Mouse (Mus musculus): Measurements from ENCODE around the gene Ush1g. TPM values are rescaled to one million over a fixed set of nuclear protein-coding genes. Genes with fewer than 3 reads are reported as not detected.
A peak's percentile ranks its signal among the peaks of the same experiment; 100 is the strongest.

Ush1g gene
- polyA plus RNA-seq, 1 experiment from 2014 or later, result 0.18 TPM

DNA sequence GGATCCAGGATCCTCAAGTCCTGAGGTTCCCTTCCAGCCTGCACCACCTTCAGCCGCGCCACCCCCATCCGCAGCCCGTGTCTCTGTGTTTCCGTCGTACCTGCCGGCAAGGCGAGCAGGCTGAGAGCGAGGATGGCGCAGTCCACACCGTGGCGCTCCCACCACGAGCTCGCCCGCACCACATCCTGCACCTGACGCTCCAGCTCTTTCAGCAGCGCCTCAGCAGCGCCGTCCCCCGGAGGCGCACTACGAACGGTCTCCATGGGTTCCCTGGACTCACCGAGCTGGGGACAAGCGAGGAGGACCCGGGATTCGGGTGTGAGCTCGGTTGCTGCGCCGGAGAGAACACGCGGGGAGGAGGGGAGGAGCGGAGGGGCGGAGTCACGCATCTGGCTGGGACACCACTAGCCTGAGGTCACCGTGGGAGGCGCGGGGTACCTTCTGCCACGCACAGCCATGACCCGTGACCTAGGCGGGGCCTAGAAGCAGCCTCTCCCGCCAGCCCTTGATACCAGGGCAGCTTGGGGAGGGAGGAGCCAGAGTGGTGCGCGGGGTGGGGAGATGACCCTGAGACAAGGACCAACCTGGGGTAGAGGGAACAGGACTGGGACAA is 24.5 kb downstream of the Ush1g start, which contains the start of gene Fads6:
Fads6 (minus strand) TSS at position 450 of the 613 bp plus-strand sequence.
- no peaks in the 10 kb centered on the region for H3K9me3 ChIP-seq
- H3K27me3 ChIP-seq, result peaks cover 21% of the 10 kb centered on the region
- peak within 1 kb of the TSS; percentile 75 for H3K9ac ChIP-seq
- no peaks in the 10 kb centered on the region for H3K36me3 ChIP-seq
- peak within 1 kb of the TSS; percentile 52 for H3K4me3 ChIP-seq
- H3K4me2 ChIP-seq, result peak within 1 kb of the TSS; percentile 80
- peak; percentile 87 for ATAC-seq (ENCODE audit: low read depth)
- peaks cover 17% of the 10 kb centered on the region for H3K4me1 ChIP-seq (replicated peaks)
- under 1% methylated on average over 43 of the region's 44 CpGs for WGBS
- peak within 1 kb of the TSS; percentile 42; the same call in 1 of the 2 replicates for H3K27ac ChIP-seq (replicated peaks)

DNA sequence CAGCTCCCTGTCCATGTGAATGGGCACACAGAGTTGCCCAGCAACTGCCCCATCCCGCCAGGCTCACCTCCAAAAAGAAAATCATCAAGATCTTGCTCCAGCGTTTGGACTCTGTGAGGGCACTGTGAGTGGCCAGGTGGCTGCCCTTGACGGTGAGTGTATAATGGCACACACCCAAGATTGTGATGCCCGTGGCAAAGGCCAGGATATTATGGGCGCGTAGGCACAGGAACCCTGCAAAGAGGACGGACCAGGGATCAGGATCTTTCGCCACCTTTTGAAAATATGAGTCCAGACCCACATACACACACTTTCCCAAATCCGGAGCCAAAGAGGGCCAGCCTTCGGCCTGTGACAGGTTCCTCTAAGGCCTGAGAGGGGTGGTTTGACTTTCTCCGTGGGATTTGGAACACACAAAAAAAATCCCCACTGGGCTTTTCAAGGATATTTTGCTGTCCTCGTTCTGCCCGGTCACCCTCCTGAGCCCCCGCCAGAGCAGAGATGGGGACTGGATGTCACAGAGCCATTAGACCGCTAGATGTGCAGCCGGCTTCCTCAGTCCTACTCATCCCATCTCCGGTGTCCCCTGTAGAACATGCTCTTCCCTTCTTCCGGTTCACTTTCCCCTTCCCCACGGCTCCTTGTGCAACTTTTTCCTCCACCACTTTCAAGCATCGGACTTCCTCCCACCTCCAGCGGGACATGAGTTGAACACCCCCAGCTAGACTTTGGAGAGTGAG is 25.2 kb downstream of the Ush1g start:
- Histone ChIP-seq H3K4me3 (peak overlapping the region; percentile 52), H3K27ac (replicated peaks) (no peak overlapping the region), H3K36me3 (no peaks in the 10 kb centered on the region), H3K27me3 (peaks cover 21% of the 10 kb centered on the region), H3K9me3 (no peaks in the 10 kb centered on the region), H3K4me1 (replicated peaks) (peaks cover 17% of the 10 kb centered on the region), H3K4me2 (peak overlapping the region; percentile 80), H3K9ac (peak overlapping the region; percentile 75)
- ATAC-seq (ENCODE audit: low read depth), result peak; percentile 61
- WGBS, result 58% methylated on average over 21 of the region's 21 CpGs

GRCm38 (mm10) chr11:115295939-115296338 is 25.9 kb downstream of the Ush1g start:
- ATAC-seq (ENCODE audit: low read depth), result no peak
- peaks cover 17% of the 10 kb centered on the region for H3K4me1 ChIP-seq (replicated peaks)
- no peak overlapping the region for H3K9ac ChIP-seq
- no peak overlapping the region for H3K4me3 ChIP-seq
- H3K27ac ChIP-seq (replicated peaks), result no peak overlapping the region
- H3K4me2 ChIP-seq, result 0 out of 2 replicates have a peak overlapping the region, but pooled peaks have one; percentile 80
- peaks cover 21% of the 10 kb centered on the region for H3K27me3 ChIP-seq
- H3K9me3 ChIP-seq, result no peaks in the 10 kb centered on the region
- WGBS, result 91% methylated on average over 11 of the region's 11 CpGs
- no peaks in the 10 kb centered on the region for H3K36me3 ChIP-seq

GRCm38 (mm10) chr11:115292631-115293375 is 29.0 kb downstream of the Ush1g start:
- WGBS, result 66% methylated on average over 14 of the region's 14 CpGs
- H3K9me3 ChIP-seq, result no peaks in the 10 kb centered on the region
- peaks cover 15% of the 10 kb centered on the region for H3K4me1 ChIP-seq (replicated peaks)
- ATAC-seq (ENCODE audit: low read depth), result no peak
- no peak overlapping the region for H3K4me2 ChIP-seq
- no peak overlapping the region for H3K9ac ChIP-seq
- peaks cover 11% of the 10 kb centered on the region for H3K27me3 ChIP-seq
- no peak overlapping the region for H3K4me3 ChIP-seq
- H3K36me3 ChIP-seq, result no peaks in the 10 kb centered on the region
- H3K27ac ChIP-seq (replicated peaks), result 0 out of 2 replicates have a peak overlapping the region, but pooled peaks have one; percentile 0

DNA sequence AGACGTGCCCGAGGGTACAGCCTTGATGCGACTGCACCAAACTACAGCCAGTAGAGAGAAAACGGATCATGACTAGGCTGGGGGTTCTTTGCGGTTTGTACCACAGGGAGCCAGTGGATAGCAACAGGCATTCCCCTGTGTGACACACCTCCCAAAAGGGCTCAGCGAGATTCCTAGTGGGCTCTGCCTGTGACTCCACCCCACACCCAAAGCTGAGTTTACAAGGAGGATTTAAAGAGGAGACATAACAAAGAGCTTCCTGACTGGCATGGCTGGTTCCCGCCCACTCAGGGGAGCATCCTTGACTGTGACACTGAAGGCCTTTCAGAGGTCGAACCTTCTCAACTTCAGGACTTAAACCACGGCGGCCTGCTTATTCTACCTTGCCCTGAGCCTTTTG is 30.3 kb downstream of the Ush1g start:
- peaks cover 6% of the 10 kb centered on the region; the same call in 1 of the 2 replicates for H3K4me1 ChIP-seq (replicated peaks)
- ATAC-seq (ENCODE audit: low read depth), result no peak
- H3K27ac ChIP-seq (replicated peaks), result no peak overlapping the region
- no peaks in the 10 kb centered on the region for H3K36me3 ChIP-seq
- 81% methylated on average over 10 of the region's 10 CpGs for WGBS
- no peak overlapping the region for H3K9ac ChIP-seq
- H3K27me3 ChIP-seq, result peaks cover 6% of the 10 kb centered on the region
- no peaks in the 10 kb centered on the region for H3K9me3 ChIP-seq
- H3K4me3 ChIP-seq, result no peak overlapping the region
- no peak overlapping the region for H3K4me2 ChIP-seq

DNA sequence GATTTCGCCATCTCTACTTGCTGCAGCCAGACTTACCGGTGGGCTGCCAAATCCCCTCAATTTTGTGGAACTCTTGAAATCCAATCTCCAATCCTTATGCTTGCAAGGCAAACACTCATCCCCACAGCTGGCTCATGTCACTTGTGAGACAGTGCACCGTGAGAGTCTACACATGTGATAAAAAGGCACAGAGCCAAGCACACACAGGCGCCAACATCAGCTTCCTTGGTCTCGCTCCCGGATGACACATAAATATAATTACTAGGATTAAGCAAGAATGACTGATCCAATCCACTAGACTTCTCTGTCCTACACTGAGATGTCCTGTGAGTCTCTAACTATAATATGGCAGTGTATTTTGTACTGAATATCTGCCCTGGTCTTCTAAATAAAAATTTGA is 30.9 kb downstream of the Ush1g start:
- H3K9me3 ChIP-seq, result no peaks in the 10 kb centered on the region
- H3K27ac ChIP-seq (replicated peaks), result no peak overlapping the region
- H3K4me2 ChIP-seq, result no peak overlapping the region
- peaks cover 9% of the 10 kb centered on the region; the same call in 1 of the 2 replicates for H3K4me1 ChIP-seq (replicated peaks)
- no peak overlapping the region for H3K9ac ChIP-seq
- ATAC-seq (ENCODE audit: low read depth), result no peak
- WGBS, result 82% methylated on average over 6 of the region's 6 CpGs
- H3K27me3 ChIP-seq, result no peaks in the 10 kb centered on the region
- H3K36me3 ChIP-seq, result no peaks in the 10 kb centered on the region
- no peak overlapping the region for H3K4me3 ChIP-seq

DNA sequence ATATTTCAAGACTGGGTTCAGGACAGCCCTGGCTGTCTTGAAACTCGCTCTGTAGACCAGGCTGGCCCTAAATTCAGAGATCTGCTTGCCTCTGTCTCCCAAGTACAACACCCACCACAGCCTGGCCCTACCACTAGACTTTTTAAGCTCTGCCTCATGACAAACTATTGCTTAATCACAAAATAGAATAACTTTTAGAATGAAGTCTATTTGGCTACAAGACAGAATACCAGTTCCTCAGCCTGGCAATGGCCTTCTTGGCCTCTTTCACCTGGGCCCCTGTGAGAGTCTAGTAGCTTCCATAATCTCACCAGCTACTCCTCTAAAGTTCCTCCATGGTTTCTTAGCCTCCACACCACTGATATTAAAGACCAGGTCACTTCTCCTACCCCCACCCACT is 31.5 kb downstream of the Ush1g start:
- WGBS, result 94% methylated on average over 1 of the region's 1 CpGs
- ATAC-seq (ENCODE audit: low read depth), result no peak
- Histone ChIP-seq H3K4me3 (no peak overlapping the region), H3K36me3 (no peaks in the 10 kb centered on the region), H3K4me2 (no peak overlapping the region), H3K27ac (replicated peaks) (no peak overlapping the region), H3K9me3 (no peaks in the 10 kb centered on the region), H3K9ac (no peak overlapping the region), H3K4me1 (replicated peaks) (peaks cover 9% of the 10 kb centered on the region; the same call in 1 of the 2 replicates), H3K27me3 (no peaks in the 10 kb centered on the region)

- H3K9ac ChIP-seq, result no peak overlapping the region
- ATAC-seq (ENCODE audit: low read depth), result no peak
- WGBS, result 85% methylated on average over 8 of the region's 8 CpGs
- H3K27me3 ChIP-seq, result no peaks in the 10 kb centered on the region
- H3K4me2 ChIP-seq, result no peak overlapping the region
- no peak overlapping the region for H3K4me3 ChIP-seq
- peaks cover 9% of the 10 kb centered on the region; the same call in 1 of the 2 replicates for H3K4me1 ChIP-seq (replicated peaks)
- no peak overlapping the region for H3K27ac ChIP-seq (replicated peaks)
- H3K36me3 ChIP-seq, result no peaks in the 10 kb centered on the region
- H3K9me3 ChIP-seq, result no peaks in the 10 kb centered on the region
These were observed 32.0 kb downstream of the Ush1g start for GRCm38 (mm10) chr11:115289885-115290284.

- no peak overlapping the region for H3K27ac ChIP-seq (replicated peaks)
- H3K9me3 ChIP-seq, result no peaks in the 10 kb centered on the region
- no peaks in the 10 kb centered on the region for H3K36me3 ChIP-seq
- no peak overlapping the region for H3K4me2 ChIP-seq
- peaks cover 9% of the 10 kb centered on the region for H3K4me1 ChIP-seq (replicated peaks)
- ATAC-seq (ENCODE audit: low read depth), result no peak
- H3K4me3 ChIP-seq, result no peak overlapping the region
- no peak overlapping the region for H3K9ac ChIP-seq
- 88% methylated on average over 2 of the region's 2 CpGs for WGBS
- H3K27me3 ChIP-seq, result no peaks in the 10 kb centered on the region
These were observed 33.5 kb downstream of the Ush1g start for GRCm38 (mm10) chr11:115288305-115288704.

DNA sequence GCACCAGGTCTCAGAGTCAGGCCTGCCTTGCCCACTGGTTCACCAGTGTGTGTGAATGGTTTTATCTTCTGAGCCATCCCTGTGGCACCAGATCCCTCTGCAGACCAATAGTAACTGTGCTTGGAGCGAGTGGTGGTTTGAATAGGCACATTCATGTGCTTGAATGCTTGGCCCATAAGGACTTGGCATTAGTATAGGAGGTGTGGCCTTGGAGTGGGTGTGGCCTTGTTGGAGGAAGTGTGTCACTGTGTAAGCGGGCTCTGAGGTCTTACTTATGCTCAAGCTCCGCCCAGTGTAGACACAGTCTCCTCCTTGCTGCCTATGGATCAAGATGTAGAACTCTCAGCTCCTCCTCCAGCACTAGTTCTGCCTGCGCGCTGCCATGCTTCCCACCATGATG is 34.5 kb downstream of the Ush1g start:
- Histone ChIP-seq H3K9ac (no peak overlapping the region), H3K4me3 (no peak overlapping the region), H3K36me3 (no peaks in the 10 kb centered on the region), H3K27ac (replicated peaks) (no peak overlapping the region), H3K9me3 (no peaks in the 10 kb centered on the region), H3K4me2 (no peak overlapping the region), H3K27me3 (no peaks in the 10 kb centered on the region), H3K4me1 (replicated peaks) (peaks cover 9% of the 10 kb centered on the region)
- WGBS, result 84% methylated on average over 5 of the region's 5 CpGs
- peak; percentile 28; the same call in 1 of the 2 replicates for ATAC-seq (ENCODE audit: low read depth)

DNA sequence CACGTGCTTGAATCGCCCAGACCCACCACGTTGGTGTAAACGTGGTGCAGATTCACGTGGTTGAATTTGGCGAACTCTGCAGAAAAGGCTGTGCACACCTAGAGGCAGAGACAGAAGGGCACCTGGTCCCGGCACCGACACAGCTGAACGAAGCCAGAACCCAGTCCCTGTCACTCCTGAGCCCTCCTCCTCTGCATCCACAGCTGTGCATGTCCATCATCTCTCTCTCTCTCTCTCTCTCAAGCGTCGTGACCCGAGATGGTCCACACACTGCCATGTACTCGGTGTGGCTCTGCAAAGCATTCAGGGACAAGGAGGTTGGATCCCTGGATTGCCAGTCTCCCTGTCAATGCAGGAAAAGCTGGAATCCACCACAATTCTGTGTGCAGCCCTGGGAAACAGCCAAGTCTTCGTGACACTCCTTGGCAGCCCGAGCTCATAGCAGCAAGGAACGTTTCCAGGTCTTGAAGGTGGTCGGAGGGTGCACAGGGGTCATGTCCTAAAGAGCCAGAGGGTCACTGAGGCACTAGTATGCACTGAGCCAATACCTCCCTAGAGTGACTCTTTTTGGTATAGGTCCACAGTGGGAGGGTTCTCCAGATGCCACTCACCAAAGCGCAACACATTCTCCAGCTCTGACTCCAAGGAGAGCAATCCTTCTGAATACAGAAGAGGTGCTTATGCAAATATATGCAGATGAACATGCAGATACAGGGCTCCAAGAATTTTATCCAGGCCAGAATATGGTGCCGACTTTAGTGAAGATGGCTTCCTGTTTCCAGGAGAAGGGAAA is 35.4 kb downstream of the Ush1g start:
- no peak for ATAC-seq (ENCODE audit: low read depth)
- Histone ChIP-seq H3K27me3 (no peaks in the 10 kb centered on the region), H3K9ac (no peak overlapping the region)

More for the DNA sequence above, 35.4 kb downstream of the Ush1g start:
- 77% methylated on average over 19 of the region's 19 CpGs for WGBS
- Histone ChIP-seq H3K36me3 (no peaks in the 10 kb centered on the region), H3K4me2 (no peak overlapping the region), H3K4me3 (no peak overlapping the region), H3K9me3 (no peaks in the 10 kb centered on the region), H3K27ac (replicated peaks) (no peak overlapping the region; the same call in 1 of the 2 replicates), H3K4me1 (replicated peaks) (peaks cover 9% of the 10 kb centered on the region)
